Mouse (Mus musculus) liver, embryonic 18 days (tissue): ENCODE measurements around the gene Slc25a3. TPM values are rescaled to one million over a fixed set of nuclear protein-coding genes. Genes with fewer than 3 reads are reported as not detected.

Experiments
- polyA plus RNA-seq: library from polyadenylated mRNA; depleted of rRNA; stranded (reverse); fragments of >200 nt; gene quantifications from 2 replicates; pipeline ENCODE4 v1.2.3, GENCODE M21; 2012; rRNA removed

Gene Slc25a3
- polyA plus RNA-seq: 164 and 191 TPM in 2 replicates

DNA sequence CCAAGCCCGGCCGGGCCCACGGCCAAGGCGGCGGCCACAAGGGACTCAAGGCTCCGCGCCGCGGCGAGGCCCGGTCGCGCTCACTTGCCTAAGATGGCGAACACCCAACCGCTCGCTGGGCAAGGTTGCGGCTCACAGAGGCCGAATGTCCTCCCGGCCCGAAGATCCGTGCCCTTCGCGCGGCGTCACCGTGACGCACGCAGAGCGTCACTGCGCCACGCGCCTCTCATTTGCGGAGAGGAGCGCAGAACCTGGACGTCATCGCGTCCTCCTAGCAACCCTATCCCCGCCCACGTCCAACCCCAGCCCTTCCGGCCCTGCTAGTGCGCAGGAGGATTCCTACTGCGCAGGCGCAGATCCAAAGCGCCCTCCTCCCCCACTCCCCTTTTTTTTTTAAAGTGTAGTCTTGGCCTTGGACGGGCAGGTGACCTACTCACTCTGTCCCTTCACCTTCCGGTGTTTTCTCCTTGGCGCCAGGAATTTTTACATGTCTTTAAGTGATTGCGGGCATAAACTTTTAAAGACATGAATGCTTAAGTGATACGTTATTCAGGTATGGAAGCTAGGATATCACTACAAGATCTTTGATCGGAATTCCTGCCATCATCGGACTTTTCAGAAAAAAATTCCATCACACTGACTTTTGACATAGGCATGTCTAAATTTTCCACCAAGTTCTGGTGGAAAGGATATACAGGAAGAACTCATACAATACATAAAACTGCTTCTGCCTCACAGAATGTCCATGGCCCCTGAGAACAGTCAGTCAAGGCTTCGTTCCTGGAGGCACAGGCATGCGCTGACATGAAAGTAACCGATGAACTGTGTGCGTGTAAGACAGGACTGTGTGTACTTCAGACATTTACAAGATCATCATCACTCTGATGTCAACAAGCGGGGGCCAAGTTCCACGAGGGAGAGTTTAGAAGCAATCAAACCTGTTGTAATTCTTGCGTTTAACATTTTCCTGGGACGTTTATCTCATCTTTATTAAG lies at the start of gene Slc25a3:
Slc25a3 (minus strand) TSS at position 232 of the 995 bp plus-strand sequence.

DNA sequence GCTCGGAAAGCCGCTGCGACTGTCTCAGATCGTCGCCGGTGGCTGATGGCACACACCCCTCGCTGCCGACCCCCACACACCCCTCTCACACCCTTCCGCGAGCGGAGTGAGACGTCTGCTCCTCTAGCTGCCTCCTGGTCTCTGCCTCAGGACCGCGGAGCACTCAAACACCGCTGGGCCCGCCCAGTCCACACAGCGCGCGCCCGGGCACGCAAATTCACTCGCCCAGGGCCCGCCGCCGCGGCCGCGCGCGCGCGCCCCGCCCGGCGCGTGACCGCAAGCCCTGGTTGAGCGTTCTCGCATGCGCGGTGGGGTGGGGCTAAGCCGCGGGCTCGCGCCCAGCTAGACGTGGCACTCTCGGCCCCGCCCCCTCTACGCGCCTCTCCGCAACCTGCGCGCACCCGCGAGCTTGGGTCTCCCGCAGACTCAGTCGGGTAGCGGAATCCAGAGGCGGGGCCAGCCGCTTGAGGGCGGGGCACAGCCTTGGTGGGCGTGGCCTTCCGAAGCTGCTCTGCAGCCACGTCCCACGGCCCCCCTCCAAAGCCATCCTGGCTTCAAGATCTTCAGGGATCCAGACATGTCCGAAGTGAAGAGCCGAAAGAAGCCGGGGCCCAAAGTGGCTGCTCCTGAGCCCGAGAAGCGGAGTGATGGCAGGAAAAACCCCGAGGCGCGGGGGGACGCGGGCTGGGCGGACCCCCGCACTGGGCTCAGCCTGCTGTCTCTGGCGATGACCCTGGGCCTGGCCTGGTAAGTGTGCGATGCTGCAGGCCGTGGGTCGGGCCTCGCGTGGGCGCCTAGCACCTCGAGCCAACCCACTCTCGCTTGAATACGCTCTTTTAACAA lies 41.1 kb downstream of the Slc25a3 start, which contains the start of the genes Apaf1 and Ikbip:
Apaf1 (minus strand) TSS at position 221 of the 843 bp plus-strand sequence.
Ikbip (plus strand) TSS at position 391 of the 843 bp plus-strand sequence.

Other genes starting within 250 kb of the Slc25a3 start
- gene Apaf1, start 41.3 kb downstream of the Slc25a3 start, polyA plus RNA-seq: 7.8 and 8.8 TPM in 2 replicates
- 6.2 and 6.3 TPM in 2 replicates for gene Ikbip, start 41.1 kb downstream of the Slc25a3 start, polyA plus RNA-seq
- 64.1 and 66.9 TPM in 2 replicates for gene Tmpo, start 57.3 kb upstream of the Slc25a3 start, polyA plus RNA-seq